Mouse (Mus musculus) limb, embryonic 10.5 days (tissue): Measurements from ENCODE around the gene Gucy2c. TPM values are rescaled to one million over a fixed set of nuclear protein-coding genes. Genes with fewer than 3 reads are reported as not detected.
"Not testable (repeated sequence)": the region's sequence is repeated elsewhere in the genome, so short reads cannot be mapped to it uniquely, and the experiment has no call there.

Experiments
- DNase-seq: peaks from one replicate; pipeline ENCODE4 v3.0.0-alpha.2; 2017; ENCODE audit warnings: low spot score
- H3K27ac ChIP-seq: fragments of 300-500 bp; sonication (generic); 2 replicates; pipeline ENCODE4 v1.5.1; 2016; ENCODE audit warnings: mild to moderate bottlenecking
- H3K27me3 ChIP-seq: fragments of 300-500 bp; sonication (generic); 2 replicates; pipeline ENCODE4 v1.6.1; 2016; ENCODE audit warnings: low read depth, mild to moderate bottlenecking; ENCODE audit not compliant: poor library complexity, severe bottlenecking
- H3K36me3 ChIP-seq: fragments of 300-500 bp; sonication (generic); 2 replicates; pipeline ENCODE4 v1.6.1; 2016; ENCODE audit warnings: mild to moderate bottlenecking, moderate library complexity
- H3K4me1 ChIP-seq: fragments of 300-500 bp; sonication (generic); 2 replicates; pipeline ENCODE4 v1.6.1; 2016
- H3K4me3 ChIP-seq: fragments of 300-500 bp; sonication (generic); 2 replicates; pipeline ENCODE4 v1.5.1; 2016; ENCODE audit warnings: mild to moderate bottlenecking, moderate library complexity
- H3K9me3 ChIP-seq: fragments of 300-500 bp; sonication (generic); replicated peaks from 2 replicates; pipeline ENCODE4 v1.6.1; 2016; ENCODE audit warnings: mild to moderate bottlenecking
- WGBS: fragments of 180-500 bp; shearing (Covaris S2); methylation state at CpG from one replicate; pipeline ENCODE4 v1.1.7; 2016; 5-methylcytosine and 5-hydroxymethylcytosine counted together
- polyA plus RNA-seq: library from polyadenylated mRNA; unstranded; fragments of >200 nt; fragmentation: Nextera tagmentation; extraction: Ambion mirVana; gene quantifications from 2 replicates; pipeline ENCODE4 v1.2.1, GENCODE M21; 2016

The Gucy2c gene
- polyA plus RNA-seq, 1 experiment from 2014 or later, result 0.16 TPM

DNA sequence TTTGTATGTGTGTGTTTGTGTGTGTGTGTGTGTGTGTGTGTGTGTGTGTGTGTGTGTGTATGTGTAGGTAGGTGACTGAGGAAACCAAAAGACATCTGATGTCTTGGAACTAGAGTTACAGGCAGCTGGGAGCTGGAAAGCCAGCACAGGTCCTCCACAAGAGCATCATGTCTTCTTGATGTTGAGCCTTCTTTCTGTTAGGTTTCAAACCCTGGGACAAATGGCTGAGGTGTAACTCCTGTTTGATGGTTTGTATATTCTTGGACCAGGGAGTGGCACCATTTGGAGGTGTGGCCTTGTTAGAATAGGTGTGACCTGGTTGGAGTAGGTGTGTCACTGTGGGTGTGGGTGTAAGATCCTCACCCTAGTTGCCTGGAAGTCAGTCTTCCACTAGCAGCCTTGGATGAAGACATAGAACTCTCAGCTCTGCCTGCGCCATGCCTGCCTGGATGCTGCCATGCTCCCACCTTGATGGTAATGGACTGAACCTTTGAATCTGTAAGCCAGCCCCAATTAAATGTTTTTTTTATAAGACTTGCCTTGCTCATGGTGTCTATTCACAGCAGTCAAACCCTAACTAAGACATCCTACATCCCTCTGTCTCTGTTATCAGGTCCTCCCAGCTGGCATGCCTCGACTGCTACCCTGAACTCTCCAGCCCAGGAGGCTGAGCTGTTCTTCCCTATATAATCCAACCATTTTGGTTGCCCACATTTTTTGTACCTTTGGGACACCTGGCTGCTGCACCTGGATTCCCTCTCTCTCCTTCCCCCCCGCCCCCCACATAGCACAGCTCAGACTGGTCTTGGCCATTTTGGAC is 16.5 kb upstream of the Gucy2c start:
- DNase-seq, H3K27ac ChIP-seq, H3K27me3 ChIP-seq, H3K4me3 ChIP-seq, H3K36me3 ChIP-seq, H3K9me3 ChIP-seq: not testable (repeated sequence)
- 69% methylated on average over 3 of the region's 3 CpGs for WGBS
- H3K4me1 ChIP-seq, result peaks cover 24% of the 10 kb centered on the region

DNA sequence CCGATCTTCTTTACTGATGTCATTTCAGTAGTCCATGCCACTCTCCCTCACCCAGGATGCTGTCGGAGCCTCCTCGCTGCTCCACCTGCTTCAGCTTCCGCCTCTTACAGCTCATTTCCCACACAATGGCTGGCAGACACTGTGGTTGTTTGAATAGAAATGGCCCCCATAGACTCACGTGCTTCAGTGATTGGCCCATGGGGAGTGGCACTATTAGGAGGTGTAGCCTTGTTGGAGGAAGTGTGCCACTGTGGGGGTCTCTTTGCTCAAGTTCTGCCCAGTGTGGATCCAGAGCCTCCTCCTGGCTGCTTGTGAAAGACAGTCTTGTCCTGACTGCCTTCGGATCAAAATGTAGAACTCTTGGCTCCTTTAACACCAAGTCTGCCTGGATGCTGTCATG is 14.3 kb upstream of the Gucy2c start:
- no peak for DNase-seq
- Histone ChIP-seq H3K27me3 (no peaks in the 10 kb centered on the region), H3K36me3 (no peaks in the 10 kb centered on the region), H3K27ac (no peak overlapping the region), H3K9me3 (no peaks in the 10 kb centered on the region), H3K4me1 (peaks cover 30% of the 10 kb centered on the region), H3K4me3 (no peak overlapping the region)
- 65% methylated on average over 6 of the region's 6 CpGs for WGBS

DNA sequence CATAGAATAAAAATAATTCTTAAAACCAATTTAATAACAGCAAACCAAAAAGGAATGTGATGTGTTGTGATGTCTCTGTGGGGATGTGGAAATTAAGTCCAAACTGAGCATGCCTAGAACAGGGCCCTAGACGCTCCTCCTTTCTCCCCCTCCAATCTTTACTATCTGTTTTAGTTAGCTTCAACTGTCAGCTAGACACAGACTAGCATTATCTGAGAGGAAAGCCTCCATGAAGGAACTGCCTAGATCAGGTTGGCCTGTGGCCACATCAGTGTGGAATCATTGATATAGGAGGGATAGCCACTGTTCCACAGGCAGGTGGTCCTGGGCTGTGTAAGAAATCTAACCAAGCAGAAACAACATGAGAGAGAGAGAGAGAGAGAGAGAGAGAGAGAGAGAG is 13.5 kb upstream of the Gucy2c start:
- 60% methylated on average over 1 of the region's 1 CpGs for whole genome bisulfite sequencing
- H3K27ac ChIP-seq, result no peak overlapping the region

DNA sequence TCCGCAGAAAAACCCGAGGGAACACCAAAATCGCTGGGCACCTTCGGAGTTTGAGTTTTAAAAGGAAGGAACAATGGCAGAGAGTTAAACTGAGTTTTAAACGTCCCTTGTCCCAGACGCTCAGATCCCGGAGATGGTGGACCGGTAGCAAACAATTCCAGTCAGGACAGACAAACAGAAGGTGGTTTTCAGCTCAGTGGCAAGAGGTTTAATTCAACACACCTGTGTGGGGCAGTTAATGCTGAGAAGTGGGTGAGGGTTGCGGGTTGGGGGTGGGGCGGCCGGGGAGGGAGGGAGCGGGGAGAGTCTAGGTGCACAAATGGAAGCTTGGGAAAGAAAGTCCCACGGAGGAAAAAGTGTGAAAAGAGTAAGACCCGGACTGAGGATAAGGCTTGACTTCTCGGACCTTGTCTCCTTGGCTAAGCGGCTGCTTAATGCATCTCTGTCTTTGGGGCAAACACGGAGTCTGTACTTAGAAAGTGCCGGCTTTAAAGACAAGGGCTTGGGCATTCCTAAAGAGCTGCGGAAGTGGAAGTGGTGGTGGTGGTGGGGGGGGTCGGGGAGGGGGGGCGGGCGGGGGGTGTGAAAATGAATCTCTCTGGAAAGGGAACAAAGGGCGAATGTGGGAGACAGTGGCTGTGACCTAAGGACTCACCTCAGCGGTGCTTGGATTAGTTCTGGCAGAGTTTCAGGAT is 12.4 kb upstream of the Gucy2c start:
- under 1% methylated on average over 24 of the region's 24 CpGs for WGBS
- DNase-seq, result peak; percentile 69
- H3K9me3 ChIP-seq, result no peaks in the 10 kb centered on the region

More for the DNA sequence above, 13.5 kb upstream of the Gucy2c start:
- Histone ChIP-seq H3K27me3 (no peaks in the 10 kb centered on the region), H3K36me3 (no peaks in the 10 kb centered on the region), H3K9me3 (no peaks in the 10 kb centered on the region), H3K4me3 (no peak overlapping the region), H3K4me1 (peaks cover 30% of the 10 kb centered on the region)
- no peak for DNase-seq

DNA sequence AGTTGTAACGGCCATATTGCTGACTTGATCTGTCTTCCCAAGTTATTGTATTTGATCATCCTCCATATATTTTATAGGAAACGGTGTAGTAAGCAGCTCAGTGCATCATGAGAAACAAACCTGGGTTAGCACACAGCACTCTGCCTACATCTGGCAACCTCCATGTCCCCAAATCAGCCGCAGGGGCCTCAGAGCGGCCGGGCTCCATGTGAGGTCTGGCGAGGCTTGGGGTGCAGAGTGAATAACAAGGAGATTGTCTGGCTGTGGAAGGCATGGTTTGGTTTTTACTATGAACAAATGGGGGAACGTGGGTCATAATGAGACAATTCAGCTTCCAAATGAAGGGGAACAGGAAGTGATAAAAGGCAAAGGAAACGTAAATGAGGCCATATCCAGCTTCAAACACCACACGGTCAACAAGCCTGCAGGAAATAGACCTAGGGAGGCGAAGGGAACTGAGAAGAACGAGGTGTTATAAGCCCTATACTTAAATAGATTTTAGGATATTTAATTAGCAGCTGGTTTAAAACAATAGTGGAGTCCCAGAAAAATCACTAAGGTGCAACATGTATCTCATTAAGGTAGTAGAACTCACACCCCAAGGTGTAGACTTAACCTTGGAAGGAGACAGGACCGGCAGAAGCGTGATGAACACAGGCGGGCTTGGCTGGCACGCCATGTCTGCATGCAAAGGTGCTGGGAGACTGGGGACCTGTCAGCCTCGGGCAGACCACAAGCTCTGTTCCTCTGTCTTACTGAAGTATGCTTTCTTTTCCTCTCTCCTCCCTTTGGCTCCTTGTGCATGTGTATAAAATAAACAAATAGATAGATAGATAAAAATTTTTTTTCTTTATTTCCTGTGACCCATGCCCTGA is 11.6 kb upstream of the Gucy2c start:
- no peaks in the 10 kb centered on the region for H3K9me3 ChIP-seq
- 20% methylated on average over 16 of the region's 16 CpGs for WGBS
- DNase-seq, result peak; percentile 55
- H3K36me3 ChIP-seq, result no peaks in the 10 kb centered on the region
- H3K27me3 ChIP-seq, result no peaks in the 10 kb centered on the region
- H3K4me3 ChIP-seq, result peak overlapping the region; percentile 56
- peaks cover 30% of the 10 kb centered on the region for H3K4me1 ChIP-seq
- H3K27ac ChIP-seq, result peak overlapping the region; percentile 86

More for the DNA sequence above, 12.4 kb upstream of the Gucy2c start:
- Histone ChIP-seq H3K27me3 (no peaks in the 10 kb centered on the region), H3K36me3 (no peaks in the 10 kb centered on the region), H3K27ac (peak overlapping the region; percentile 86), H3K4me3 (peak overlapping the region; percentile 56), H3K4me1 (peaks cover 30% of the 10 kb centered on the region)

DNA sequence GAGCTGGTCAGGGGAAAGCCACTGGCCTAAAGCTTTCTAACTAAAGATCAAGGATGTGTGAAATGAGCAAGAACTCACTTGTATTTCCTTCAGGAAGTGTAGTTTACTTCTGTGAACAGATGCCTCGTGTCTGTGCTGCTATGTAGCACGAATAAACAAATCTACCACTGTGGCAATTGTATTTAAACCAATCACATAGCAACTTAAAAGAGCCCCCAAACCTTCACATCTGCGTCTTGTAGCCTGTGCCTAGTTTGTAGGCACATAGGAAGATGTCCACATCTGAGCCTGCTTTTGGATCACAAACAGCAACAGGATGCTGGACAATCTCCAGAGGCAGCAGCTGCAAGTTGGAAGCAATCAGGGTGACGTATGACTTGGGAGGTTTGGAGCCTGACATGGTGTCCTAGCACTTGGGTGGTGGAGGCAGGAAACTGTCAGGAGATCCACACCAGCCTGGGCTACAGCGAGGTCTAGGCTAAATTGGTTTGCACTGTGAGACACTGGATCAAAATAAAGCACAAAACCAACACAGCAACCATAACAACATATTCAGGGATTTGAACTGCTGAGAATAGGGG is 7.9 kb upstream of the Gucy2c start:
- Histone ChIP-seq H3K4me3 (no peak overlapping the region), H3K4me1 (peaks cover 23% of the 10 kb centered on the region), H3K27ac (no peak overlapping the region; the same call in 1 of the 2 replicates), H3K9me3 (no peaks in the 10 kb centered on the region), H3K36me3 (no peaks in the 10 kb centered on the region), H3K27me3 (no peaks in the 10 kb centered on the region)
- DNase-seq, result no peak
- WGBS, result 69% methylated on average over 5 of the region's 5 CpGs

DNA sequence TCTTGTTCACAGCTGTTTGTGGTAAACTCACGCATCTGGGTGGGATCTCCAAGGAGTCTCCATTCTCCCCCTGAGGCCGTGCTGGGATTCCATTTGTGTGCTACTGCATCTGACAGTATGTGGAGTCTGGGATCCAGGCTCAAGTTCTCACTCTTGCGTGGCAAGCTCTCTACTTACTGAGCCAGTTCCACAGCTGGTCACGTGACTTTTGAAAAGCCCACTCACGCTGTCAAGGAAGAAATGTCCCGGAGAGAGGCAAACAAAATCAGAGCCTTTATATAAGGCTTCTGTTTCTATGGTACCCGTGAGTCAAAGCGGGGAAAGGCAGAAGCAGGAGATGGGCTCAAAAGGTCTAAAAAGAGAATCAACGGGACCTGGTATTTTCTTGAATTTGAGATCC is 1.2 kb upstream of the Gucy2c start:
- no peaks in the 10 kb centered on the region for H3K9me3 ChIP-seq
- H3K36me3 ChIP-seq, result no peaks in the 10 kb centered on the region
- no peak for DNase-seq
- H3K27me3 ChIP-seq, result no peaks in the 10 kb centered on the region
- H3K4me3 ChIP-seq, result no peak overlapping the region
- H3K4me1 ChIP-seq, result peaks cover 18% of the 10 kb centered on the region
- WGBS, result 91% methylated on average over 9 of the region's 9 CpGs
- no peak overlapping the region for H3K27ac ChIP-seq

DNA sequence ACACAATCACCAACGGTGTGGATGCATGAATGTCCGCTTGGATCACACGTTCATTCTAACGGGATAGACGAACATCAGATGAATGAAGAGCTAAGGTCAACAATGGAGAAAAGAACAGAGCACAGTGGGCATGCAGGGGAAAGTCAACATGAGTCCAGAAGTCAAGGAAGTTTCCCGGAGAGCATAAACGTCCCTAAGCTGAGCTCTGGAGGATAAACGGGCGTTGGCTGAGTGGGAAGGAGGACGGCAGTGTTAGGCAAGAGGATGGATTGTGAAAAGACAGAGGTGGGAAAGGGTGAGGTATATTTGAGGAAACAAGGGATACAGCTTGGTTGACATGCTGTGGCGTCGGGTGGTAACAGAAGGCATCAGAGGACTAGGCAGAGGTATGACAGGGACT is 581 bp upstream of the Gucy2c start:
- no peaks in the 10 kb centered on the region for H3K9me3 ChIP-seq
- peaks cover 18% of the 10 kb centered on the region for H3K4me1 ChIP-seq
- no peaks in the 10 kb centered on the region for H3K27me3 ChIP-seq
- no peak overlapping the region for H3K4me3 ChIP-seq
- DNase-seq, result no peak
- no peaks in the 10 kb centered on the region for H3K36me3 ChIP-seq
- 90% methylated on average over 12 of the region's 12 CpGs for WGBS
- H3K27ac ChIP-seq, result no peak overlapping the region

DNA sequence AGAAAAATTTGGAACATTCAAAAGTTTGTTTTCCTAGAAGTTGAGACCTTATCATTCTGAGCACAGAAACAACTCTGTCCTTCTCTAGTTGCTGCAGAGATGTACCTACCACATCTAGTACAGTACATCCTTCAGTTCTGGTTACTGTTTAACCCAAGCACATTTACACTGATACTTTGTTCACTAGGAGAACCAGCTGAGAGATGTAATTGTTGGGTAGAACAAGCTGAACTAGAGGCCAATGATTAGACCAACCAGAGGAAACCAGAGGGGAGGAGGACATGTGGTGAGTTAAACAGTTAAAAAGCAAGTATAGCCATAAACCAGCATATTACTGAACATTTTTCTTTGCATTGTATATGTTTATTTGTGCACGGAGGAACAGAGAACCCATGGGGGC is 5.2 kb downstream of the Gucy2c start:
- DNase-seq, result no peak
- Histone ChIP-seq H3K4me3 (no peak overlapping the region), H3K27me3 (no peaks in the 10 kb centered on the region), H3K9me3 (no peaks in the 10 kb centered on the region), H3K27ac (no peak overlapping the region), H3K4me1 (peaks cover 4% of the 10 kb centered on the region; the same call in 1 of the 2 replicates), H3K36me3 (no peaks in the 10 kb centered on the region)
- 89% methylated on average over 1 of the region's 1 CpGs for WGBS

DNA sequence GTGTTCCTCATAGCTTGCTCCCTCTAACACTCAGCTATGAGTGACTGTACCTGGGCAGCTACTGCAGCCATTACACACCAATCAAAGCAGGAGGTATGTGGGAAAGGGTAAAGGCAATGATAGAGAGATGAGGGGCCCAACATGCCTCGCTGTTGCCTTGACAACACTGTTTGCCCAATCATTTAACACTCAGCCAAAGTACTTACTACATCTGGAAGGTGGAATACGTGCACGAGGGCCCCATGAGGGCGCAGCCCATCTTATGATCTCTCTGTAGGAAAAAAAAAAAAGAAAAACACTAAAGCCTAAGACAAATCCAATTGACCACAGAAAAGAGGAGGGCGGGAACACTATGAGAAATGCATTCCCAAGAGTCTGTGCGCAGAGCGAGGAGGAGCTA is 11.7 kb downstream of the Gucy2c start:
- H3K27ac ChIP-seq, result no peak overlapping the region
- DNase-seq, result no peak
- no peaks in the 10 kb centered on the region for H3K27me3 ChIP-seq
- no peaks in the 10 kb centered on the region for H3K36me3 ChIP-seq
- no peak overlapping the region for H3K4me3 ChIP-seq
- H3K9me3 ChIP-seq, result no peaks in the 10 kb centered on the region
- no peaks in the 10 kb centered on the region for H3K4me1 ChIP-seq
- WGBS, result 84% methylated on average over 7 of the region's 7 CpGs

DNA sequence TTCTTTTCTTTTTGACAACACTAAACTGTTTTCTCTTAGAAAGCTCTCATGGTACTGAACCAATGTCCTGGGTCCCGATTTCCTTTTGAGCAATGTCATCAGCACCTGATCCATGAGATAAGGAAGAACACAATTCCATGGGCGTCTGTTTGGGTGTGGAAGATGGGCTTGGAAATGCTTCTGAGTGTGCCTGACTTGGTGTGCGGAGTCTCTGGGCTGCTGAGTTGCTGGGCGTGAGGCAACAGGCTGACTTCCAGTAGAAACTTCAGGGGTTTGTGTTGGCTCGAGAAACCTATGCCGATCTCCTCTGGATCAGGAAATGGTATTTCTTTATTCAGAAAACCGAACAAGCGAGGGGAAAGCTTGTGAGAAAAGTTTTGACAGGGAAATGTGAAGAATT is 12.4 kb downstream of the Gucy2c start:
- Histone ChIP-seq H3K9me3 (no peaks in the 10 kb centered on the region), H3K4me3 (no peak overlapping the region), H3K27me3 (no peaks in the 10 kb centered on the region), H3K36me3 (no peaks in the 10 kb centered on the region), H3K4me1 (no peaks in the 10 kb centered on the region), H3K27ac (no peak overlapping the region)
- WGBS, result 90% methylated on average over 8 of the region's 8 CpGs
- DNase-seq, result no peak

DNA sequence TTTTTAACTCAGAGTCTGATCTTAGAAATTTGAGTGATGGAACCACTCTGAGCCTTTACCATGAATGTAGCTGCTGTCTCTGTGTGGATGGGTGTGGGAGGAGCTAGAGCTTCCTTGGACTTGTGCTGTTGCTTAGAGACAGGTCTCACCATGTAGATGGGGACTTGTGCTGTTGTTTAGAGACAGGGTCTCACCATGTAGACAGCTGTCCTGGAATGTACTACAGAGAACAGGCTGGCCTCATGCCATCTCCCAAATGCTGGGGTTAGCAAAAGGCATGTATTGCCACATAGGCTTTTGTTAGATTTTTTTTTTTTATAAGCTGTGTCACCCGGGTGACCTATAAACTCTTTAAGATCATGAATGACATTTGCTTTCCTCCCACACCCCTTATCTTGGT is 17.7 kb downstream of the Gucy2c start:
- Histone ChIP-seq H3K36me3 (no peaks in the 10 kb centered on the region), H3K4me1 (no peaks in the 10 kb centered on the region), H3K27me3 (no peaks in the 10 kb centered on the region), H3K27ac (no peak overlapping the region), H3K9me3 (no peaks in the 10 kb centered on the region), H3K4me3 (no peak overlapping the region)
- no peak for DNase-seq
- WGBS, result 97% methylated on average over 1 of the region's 1 CpGs
